Mouse (Mus musculus) spleen, adult 2 months (tissue): Measurements from ENCODE around the gene Efcab3.

Experiments
- CTCF ChIP-seq: fragments of 200-500 bp; IDR thresholded peaks from 2 replicates; pipeline ENCODE4 v1.5.1; 2011; ENCODE audit warnings: mild to moderate bottlenecking, inconsistent platforms; ENCODE audit not compliant: insufficient read depth, insufficient read length, insufficient replicate concordance; ENCODE audit errors: extremely low read depth
- POLR2A ChIP-seq: fragments of 200-500 bp; IDR thresholded peaks from 2 replicates; pipeline ENCODE4 v1.6.1; 2011; ENCODE audit warnings: low read depth, low read length, inconsistent platforms

- TF ChIP-seq POLR2A (no peak), CTCF (no peak)
Observed at GRCm38 (mm10) chr11:105156748-105157267, 93.4 kb downstream of the Efcab3 start.
